Mouse (Mus musculus) midbrain, embryonic 11.5 days (tissue): Measurements from ENCODE around the gene Ppp1r12b. TPM values are rescaled to one million over a fixed set of nuclear protein-coding genes. Genes with fewer than 3 reads are reported as not detected.

Source experiments
- ATAC-seq: fragments of 200-750 bp; cut with Nextera tagmentation; 2 replicates; pipeline ENCODE4 v1.8.0; 2017; ENCODE audit warnings: moderate TSS enrichment, moderate library complexity; ENCODE audit not compliant: low FRiP score
- DNase-seq: peaks from one replicate; pipeline ENCODE4 v3.0.0; 2015; ENCODE audit warnings: low spot score; ENCODE audit errors: missing footprints
- H3K27ac ChIP-seq: fragments of 300-500 bp; sonication (generic); 2 replicates; pipeline ENCODE4 v1.5.1; 2014; ENCODE audit warnings: low read depth, low read length
- H3K27me3 ChIP-seq: fragments of 300-500 bp; sonication (generic); 2 replicates; pipeline ENCODE4 v1.6.1; 2014; ENCODE audit warnings: mild to moderate bottlenecking, low read length, moderate library complexity, mixed read lengths; ENCODE audit not compliant: control insufficient read depth, insufficient read depth
- H3K36me3 ChIP-seq: fragments of 300-500 bp; sonication (generic); 2 replicates; pipeline ENCODE4 v1.6.1; 2014; ENCODE audit warnings: mild to moderate bottlenecking, low read length, moderate library complexity, mixed read lengths; ENCODE audit not compliant: control insufficient read depth, insufficient read depth
- H3K4me1 ChIP-seq: fragments of 300-500 bp; sonication (generic); 2 replicates; pipeline ENCODE4 v1.6.1; 2014; ENCODE audit warnings: low read length; ENCODE audit not compliant: control insufficient read depth, insufficient read depth
- H3K4me2 ChIP-seq: fragments of 300-500 bp; sonication (generic); 2 replicates; pipeline ENCODE4 v1.6.1; 2014; ENCODE audit warnings: mild to moderate bottlenecking, moderate library complexity
- H3K4me3 ChIP-seq: fragments of 300-500 bp; sonication (generic); 2 replicates; pipeline ENCODE4 v1.5.1; 2014; ENCODE audit warnings: low read depth, low read length
- H3K9ac ChIP-seq: fragments of 300-500 bp; sonication (generic); 2 replicates; pipeline ENCODE4 v1.6.1; 2014; ENCODE audit warnings: low read length
- H3K9me3 ChIP-seq: fragments of 300-500 bp; sonication (generic); 2 replicates; pipeline ENCODE4 v1.6.1; 2016; ENCODE audit warnings: low read length; ENCODE audit not compliant: control insufficient read depth
- WGBS: fragments of 180-500 bp; shearing (Covaris S2); extraction: QIAGEN DNeasy Blood & Tissue Kit; methylation state at CpG from one replicate; pipeline ENCODE4 v1.1.7; 2014; 5-methylcytosine and 5-hydroxymethylcytosine counted together
- polyA plus RNA-seq: library from polyadenylated mRNA; unstranded; fragments of >200 nt; fragmentation: Nextera tagmentation; extraction: Ambion mirVana; gene quantifications from 2 replicates; pipeline ENCODE4 v1.2.1, GENCODE M21; 2014

Gene Ppp1r12b
- polyA plus RNA-seq, 1 experiment from 2014 or later, result 7.5 TPM

DNA sequence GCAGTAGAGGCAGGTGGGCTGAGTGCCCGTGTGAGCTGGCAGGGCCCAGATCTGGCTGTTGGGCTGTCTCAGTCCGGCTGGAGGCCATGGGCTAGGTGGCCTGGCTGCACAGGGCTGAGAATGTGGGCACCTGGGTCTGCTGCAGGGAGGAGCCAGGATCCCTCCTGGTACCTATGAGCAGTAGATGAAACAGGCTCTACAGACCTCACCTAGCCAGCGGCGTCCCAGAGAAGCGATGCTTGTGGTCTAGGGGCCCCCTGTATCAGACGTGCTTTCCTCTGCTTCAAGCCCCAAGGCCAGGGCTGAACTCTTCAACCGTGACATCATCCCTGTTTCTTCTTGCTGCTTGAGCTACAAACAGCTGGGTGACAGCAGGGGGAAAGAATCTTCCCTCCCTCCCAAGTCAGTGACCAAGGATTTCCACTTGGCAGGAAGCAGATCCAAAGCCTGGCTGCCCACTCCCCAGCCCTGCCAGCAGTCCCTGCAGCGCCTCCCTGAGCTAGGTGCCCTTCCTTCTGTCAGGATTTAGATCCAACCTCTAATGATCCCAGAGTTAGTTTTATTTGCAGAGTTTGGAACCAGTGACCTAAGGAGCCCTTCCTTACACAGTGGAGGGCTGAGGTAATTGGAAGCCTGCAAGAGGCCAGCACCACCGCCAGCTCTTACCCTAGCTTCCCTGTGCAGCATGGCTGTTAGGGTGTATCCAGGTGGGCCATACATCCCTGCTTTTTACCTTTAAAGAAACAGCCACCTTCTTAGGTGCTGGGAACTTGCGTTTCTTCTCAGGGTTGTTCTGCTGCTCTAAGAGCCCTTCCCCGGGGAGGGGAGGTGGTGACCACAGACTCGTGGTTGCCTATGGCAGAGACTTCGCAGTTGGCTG, 201.8 kb downstream of the Ppp1r12b start:
- Histone ChIP-seq H3K9me3 (no peaks in the 10 kb centered on the region), H3K4me1 (no peaks in the 10 kb centered on the region), H3K36me3 (no peaks in the 10 kb centered on the region), H3K4me3 (no peak overlapping the region), H3K4me2 (no peak overlapping the region), H3K27me3 (no peaks in the 10 kb centered on the region), H3K9ac (no peak overlapping the region), H3K27ac (no peak overlapping the region)
- ATAC-seq (no peak), DNase-seq (peak; percentile 84)
- 75% methylated on average over 13 of the region's 13 CpGs for WGBS

DNA sequence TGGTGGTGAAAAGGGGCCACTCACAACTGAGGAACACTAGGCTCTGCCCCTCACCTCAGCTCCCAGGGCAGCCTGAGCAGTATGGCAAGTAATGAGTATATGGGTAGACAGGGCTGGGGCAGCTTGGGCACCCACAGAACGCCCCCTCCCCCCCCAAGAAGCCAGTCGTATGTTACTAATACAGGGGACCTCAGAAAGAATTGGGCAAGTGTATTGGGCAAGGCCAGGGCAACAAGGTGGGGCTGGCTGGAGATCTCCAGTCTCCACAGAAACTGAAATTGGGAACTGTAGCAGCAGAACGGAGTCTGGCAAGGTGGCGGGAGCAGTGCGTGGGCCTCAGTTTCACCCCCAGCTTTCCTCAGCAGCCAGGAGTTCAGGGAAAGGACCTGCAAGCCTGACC, 203.3 kb downstream of the Ppp1r12b start:
- Histone ChIP-seq H3K36me3 (no peaks in the 10 kb centered on the region), H3K4me1 (no peaks in the 10 kb centered on the region), H3K4me2 (no peak overlapping the region), H3K27me3 (no peaks in the 10 kb centered on the region), H3K9ac (no peak overlapping the region), H3K27ac (no peak overlapping the region), H3K4me3 (no peak overlapping the region), H3K9me3 (no peaks in the 10 kb centered on the region)
- DNase-seq (peak; percentile 60), ATAC-seq (no peak)
- 86% methylated on average over 5 of the region's 5 CpGs for WGBS

DNA sequence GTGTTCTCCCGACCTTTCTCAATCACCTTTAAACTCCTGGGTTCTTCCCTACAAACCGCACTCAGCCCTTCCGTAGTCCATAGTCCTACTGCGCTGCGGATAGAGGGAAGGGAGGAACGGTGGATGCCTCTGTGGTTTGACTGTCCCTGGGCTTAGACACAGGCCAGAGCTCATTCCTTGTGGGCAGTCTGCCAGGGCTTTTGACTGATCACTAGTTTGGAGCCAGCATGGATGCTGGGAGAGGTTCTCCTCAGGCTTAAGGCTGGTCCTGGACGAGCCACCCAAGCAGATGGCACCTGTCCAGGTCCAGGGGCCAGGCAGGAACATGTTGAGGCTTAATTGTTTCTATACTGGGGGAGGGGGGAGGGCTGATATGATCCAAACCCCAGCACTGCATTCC, 205.9 kb downstream of the Ppp1r12b start:
- no peak for ATAC-seq
- Histone ChIP-seq H3K9me3 (no peaks in the 10 kb centered on the region), H3K36me3 (no peaks in the 10 kb centered on the region), H3K9ac (no peak overlapping the region), H3K27me3 (no peaks in the 10 kb centered on the region), H3K4me3 (no peak overlapping the region), H3K4me2 (no peak overlapping the region), H3K4me1 (no peaks in the 10 kb centered on the region), H3K27ac (no peak overlapping the region)
- no peak for DNase-seq
- WGBS, result 89% methylated on average over 7 of the region's 7 CpGs

DNA sequence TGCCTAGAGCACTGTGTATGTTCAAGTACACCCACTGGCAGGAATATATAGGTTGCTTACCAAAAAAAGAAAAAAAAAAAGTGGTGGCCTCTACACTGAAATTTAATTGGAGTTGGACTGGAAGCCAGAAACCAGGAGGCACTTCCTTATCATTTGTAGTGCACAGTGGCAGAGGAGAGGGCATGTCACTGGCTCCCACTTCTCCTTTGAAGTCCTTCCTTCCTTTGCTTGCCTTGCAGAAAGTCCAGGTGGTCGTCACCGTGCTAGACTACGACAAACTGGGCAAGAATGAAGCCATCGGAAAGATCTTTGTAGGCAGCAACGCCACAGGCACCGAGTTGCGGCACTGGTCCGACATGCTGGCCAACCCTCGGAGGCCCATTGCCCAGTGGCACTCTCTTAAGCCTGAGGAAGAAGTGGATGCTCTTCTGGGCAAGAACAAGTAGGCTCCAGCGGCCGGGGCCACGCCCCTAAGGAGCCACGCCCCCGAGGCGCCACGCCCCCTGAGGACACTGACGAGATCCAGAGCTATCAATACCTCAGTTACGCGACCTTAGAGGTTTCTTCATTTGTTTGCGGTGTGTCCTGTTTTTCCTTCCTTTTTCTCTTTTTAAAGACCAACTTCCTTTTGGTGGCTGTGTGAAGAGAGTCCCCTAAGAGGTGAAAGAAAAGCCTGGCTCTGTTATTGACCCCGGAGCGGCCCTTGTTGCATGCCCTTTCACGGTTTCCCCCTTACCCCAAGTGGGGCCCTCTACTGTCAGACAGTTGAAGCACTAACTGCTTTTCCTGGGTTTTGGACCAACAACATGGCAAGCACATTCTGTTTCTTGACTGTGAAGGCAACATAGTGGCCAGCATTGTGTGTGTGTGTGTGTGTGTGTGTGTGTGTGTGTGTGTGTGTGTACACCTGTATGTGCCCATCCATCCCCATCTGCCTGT, 208.2 kb downstream of the Ppp1r12b start:
- H3K4me1 ChIP-seq, result no peaks in the 10 kb centered on the region
- H3K9ac ChIP-seq, result no peak overlapping the region
- no peaks in the 10 kb centered on the region for H3K27me3 ChIP-seq
- ATAC-seq (no peak), DNase-seq (peak; percentile 94)
- H3K4me2 ChIP-seq, result no peak overlapping the region; the same call in 1 of the 2 replicates
- H3K27ac ChIP-seq, result no peak overlapping the region
- H3K4me3 ChIP-seq, result no peak overlapping the region
- no peaks in the 10 kb centered on the region for H3K9me3 ChIP-seq
- peaks cover 2% of the 10 kb centered on the region; the same call in 1 of the 2 replicates for H3K36me3 ChIP-seq
- WGBS, result 19% methylated on average over 23 of the region's 23 CpGs

DNA sequence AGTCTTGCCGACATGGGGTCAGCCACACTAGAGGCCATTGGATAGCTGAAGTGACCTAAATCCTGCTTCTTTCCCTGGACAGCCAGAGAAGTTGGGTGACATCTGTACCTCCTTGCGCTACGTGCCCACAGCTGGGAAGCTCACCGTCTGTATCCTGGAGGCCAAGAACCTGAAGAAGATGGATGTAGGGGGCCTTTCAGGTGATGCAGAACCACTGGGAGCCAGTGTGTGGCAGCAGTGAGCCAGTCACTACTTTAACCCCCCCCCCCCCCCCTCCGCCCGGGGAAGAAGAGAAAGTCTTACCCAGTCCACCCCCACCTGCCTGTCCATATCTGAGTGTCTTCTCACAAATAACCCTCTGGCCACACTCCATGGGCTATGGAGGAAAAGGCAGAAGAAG, 210.1 kb downstream of the Ppp1r12b start:
- no peaks in the 10 kb centered on the region for H3K27me3 ChIP-seq
- 67% methylated on average over 4 of the region's 6 CpGs for WGBS
- H3K9me3 ChIP-seq, result no peaks in the 10 kb centered on the region
- no peak for DNase-seq
- H3K4me2 ChIP-seq, result no peak overlapping the region
- H3K36me3 ChIP-seq, result peaks cover 2% of the 10 kb centered on the region; the same call in 1 of the 2 replicates
- no peak for ATAC-seq
- H3K9ac ChIP-seq, result no peak overlapping the region
- H3K4me1 ChIP-seq, result no peaks in the 10 kb centered on the region
- no peak overlapping the region for H3K27ac ChIP-seq
- H3K4me3 ChIP-seq, result no peak overlapping the region

DNA sequence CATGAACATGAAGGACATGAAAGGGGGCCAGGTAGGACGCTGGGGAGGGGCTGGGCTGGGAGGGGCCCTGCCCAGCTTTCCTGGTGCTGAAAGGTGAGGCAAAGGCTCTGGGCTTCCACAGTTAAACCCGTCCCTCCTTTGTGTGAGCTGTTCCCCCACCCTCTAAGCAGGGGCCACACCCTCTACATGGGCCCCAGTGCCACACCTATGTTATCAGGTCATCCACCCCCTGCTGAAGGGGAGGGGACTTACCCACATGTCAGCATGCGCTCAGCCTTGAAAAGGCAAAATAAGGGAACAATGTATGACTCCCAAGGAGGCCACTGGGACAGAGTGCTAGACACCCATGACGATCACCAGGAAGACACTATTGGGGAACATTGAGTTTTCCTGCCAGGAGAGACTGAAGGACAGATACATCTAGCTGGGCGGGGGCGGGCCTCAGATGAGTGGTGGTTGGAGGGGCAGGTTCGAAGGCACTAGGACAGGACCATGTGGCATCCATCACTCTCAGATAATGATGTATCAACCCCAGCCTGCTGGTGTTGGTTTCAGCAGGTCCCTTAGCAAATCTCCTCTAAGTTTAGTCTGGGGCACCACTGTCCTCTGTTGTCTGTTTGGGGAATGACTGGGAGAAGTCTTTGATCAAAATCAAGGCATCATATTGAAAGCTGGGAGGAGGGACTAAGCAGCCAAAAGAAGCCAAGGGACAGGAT, 213.6 kb downstream of the Ppp1r12b start:
- Histone ChIP-seq H3K9ac (no peak overlapping the region), H3K4me2 (no peak overlapping the region), H3K4me1 (no peaks in the 10 kb centered on the region), H3K4me3 (no peak overlapping the region), H3K27ac (no peak overlapping the region), H3K9me3 (no peaks in the 10 kb centered on the region), H3K27me3 (no peaks in the 10 kb centered on the region), H3K36me3 (peaks cover 2% of the 10 kb centered on the region; the same call in 1 of the 2 replicates)
- WGBS, result 85% methylated on average over 7 of the region's 7 CpGs
- DNase-seq (no peak), ATAC-seq (0 out of 2 replicates have a peak, but pooled peaks have one; percentile 33)

DNA sequence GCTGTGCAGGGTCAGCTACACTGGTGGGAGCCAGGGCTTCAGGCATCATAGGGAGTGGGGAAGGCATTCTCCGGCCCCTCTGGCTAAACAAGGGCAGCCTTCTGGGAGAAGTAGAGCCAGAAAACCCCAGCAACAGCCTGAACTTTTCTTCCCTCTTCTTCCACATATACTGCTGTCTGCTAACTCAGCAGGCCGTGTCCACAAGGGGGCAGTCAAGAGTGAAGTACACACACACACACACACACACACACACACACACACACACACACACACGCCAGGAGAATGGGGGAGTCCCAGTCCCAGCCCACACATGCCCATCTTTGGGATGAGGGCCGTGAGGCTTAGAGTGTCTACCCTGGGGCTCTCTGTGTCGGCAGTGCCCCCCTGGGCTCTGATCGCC, 214.3 kb downstream of the Ppp1r12b start:
- WGBS, result 79% methylated on average over 6 of the region's 6 CpGs

DNA sequence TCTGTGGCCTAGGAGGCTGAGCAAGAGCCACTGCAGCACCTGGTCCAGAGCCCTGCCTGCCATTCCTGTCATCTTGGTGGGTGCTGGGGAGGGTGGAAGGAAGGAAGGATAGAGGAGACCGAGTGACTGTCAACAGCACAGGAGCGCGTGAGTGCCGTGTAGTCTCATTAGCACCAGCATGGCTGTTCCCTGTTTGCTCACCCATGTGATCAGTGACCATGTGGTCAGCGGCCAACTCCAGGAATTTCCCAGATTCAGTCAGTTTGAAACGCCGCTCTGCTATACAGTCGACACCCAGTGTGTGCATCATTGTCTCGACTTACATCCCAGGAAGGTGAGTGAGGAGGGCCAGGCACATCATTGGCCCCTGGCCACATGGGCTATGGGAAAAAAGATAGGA, 218.3 kb downstream of the Ppp1r12b start:
- Histone ChIP-seq H3K27me3 (no peaks in the 10 kb centered on the region), H3K4me3 (no peak overlapping the region), H3K9me3 (no peaks in the 10 kb centered on the region; the same call in 1 of the 2 replicates), H3K4me2 (no peak overlapping the region), H3K4me1 (no peaks in the 10 kb centered on the region), H3K36me3 (no peaks in the 10 kb centered on the region), H3K9ac (no peak overlapping the region), H3K27ac (no peak overlapping the region)
- WGBS, result 82% methylated on average over 9 of the region's 9 CpGs
- ATAC-seq (no peak), DNase-seq (no peak)

More for the DNA sequence above, 214.3 kb downstream of the Ppp1r12b start:
- Histone ChIP-seq H3K4me1 (no peaks in the 10 kb centered on the region), H3K27ac (no peak overlapping the region), H3K9ac (no peak overlapping the region), H3K36me3 (peaks cover 2% of the 10 kb centered on the region; the same call in 1 of the 2 replicates), H3K9me3 (no peaks in the 10 kb centered on the region), H3K4me2 (no peak overlapping the region), H3K27me3 (no peaks in the 10 kb centered on the region), H3K4me3 (no peak overlapping the region)
- DNase-seq, result no peak
- no peak for ATAC-seq
